Mouse (Mus musculus) brain, adult 2 months (tissue): ENCODE data around the gene Comt.

Experiments used
- DNase-seq: peaks from one replicate; pipeline ENCODE4 v3.0.0; 2011; ENCODE audit warnings: low read depth, low spot score

Gene Comt

GRCm38 (mm10) chr16:18436128-18436527 lies 9.5 kb upstream of the Comt start:
- DNase-seq: no peak

GRCm38 (mm10) chr16:18433341-18433920 lies 6.8 kb upstream of the Comt start:
- no peak for DNase-seq

GRCm38 (mm10) chr16:18430641-18431212 lies 4.1 kb upstream of the Comt start:
- DNase-seq: no peak

GRCm38 (mm10) chr16:18429641-18430040 lies 3.0 kb upstream of the Comt start:
- DNase-seq: no peak

- DNase-seq: no peak
Observed at GRCm38 (mm10) chr16:18428516-18429042, 1.9 kb upstream of the Comt start.

- no peak for DNase-seq
Observed at GRCm38 (mm10) chr16:18428011-18428515, 1.4 kb upstream of the Comt start.

GRCm38 (mm10) chr16:18426215-18426791 lies 349 bp downstream of the Comt start, which contains the start of gene Txnrd2:
Txnrd2 (plus strand) TSS chr16:18426384.
- DNase-seq: peak; percentile 77

- DNase-seq: peak; percentile 76
Observed at GRCm38 (mm10) chr16:18425475-18426214, 1.0 kb downstream of the Comt start.

GRCm38 (mm10) chr16:18424364-18425045 lies 2.1 kb downstream of the Comt start:
- peak; percentile 59 for DNase-seq

GRCm38 (mm10) chr16:18423915-18424265 lies 2.8 kb downstream of the Comt start:
- no peak for DNase-seq

- no peak for DNase-seq
Observed at GRCm38 (mm10) chr16:18423203-18423914, 3.3 kb downstream of the Comt start.

GRCm38 (mm10) chr16:18420571-18420970 lies 6.1 kb downstream of the Comt start:
- no peak for DNase-seq

- no peak for DNase-seq
Observed at GRCm38 (mm10) chr16:18419603-18420026, 7.0 kb downstream of the Comt start.

- no peak for DNase-seq
Observed at GRCm38 (mm10) chr16:18418756-18419602, 7.7 kb downstream of the Comt start.

- no peak for DNase-seq
Observed at GRCm38 (mm10) chr16:18417491-18417890, 9.2 kb downstream of the Comt start.

GRCm38 (mm10) chr16:18416837-18417236 lies 9.8 kb downstream of the Comt start:
- DNase-seq: peak; percentile 34

GRCm38 (mm10) chr16:18416094-18416761 lies 10.4 kb downstream of the Comt start:
- DNase-seq: peak; percentile 91

- peak; percentile 33 for DNase-seq
Observed at GRCm38 (mm10) chr16:18413032-18413816, 13.4 kb downstream of the Comt start.
